Mouse (Mus musculus): ENCODE measurements around the gene Fam173b.

The Fam173b gene

GRCm38 (mm10) chr15:31634582-31634981 lies 32.9 kb downstream of the Fam173b start:
- DNase-seq (ENCODE audit: low spot score) = no peak

DNA sequence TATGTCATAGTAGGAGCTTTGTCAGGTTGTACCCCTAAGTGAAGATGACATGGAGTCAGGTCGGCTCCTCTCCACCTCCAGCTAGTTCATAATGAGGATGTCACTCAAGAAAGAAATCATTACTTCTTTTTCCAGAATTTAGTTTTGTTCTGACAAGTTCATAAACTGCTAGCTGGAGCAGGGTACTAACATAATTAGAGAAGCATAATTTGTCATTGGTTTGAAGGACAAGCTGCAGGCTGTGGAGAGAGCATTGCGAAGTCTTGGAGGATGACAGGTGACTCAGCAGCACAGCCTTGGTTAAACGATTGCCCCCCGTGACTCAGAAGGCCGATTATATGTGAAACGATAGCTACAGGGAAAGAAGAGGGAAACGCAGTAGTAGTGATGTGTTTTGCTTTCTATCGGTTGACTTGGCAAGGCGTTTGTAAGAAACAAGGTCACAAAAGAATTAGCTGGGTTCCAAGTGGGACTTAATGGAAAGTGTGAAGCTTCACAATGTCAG lies 34.5 kb downstream of the Fam173b start:
- no peak for DNase-seq (ENCODE audit: low spot score)

GRCm38 (mm10) chr15:31647225-31647624 lies 45.6 kb downstream of the Fam173b start:
- no peak for DNase-seq (ENCODE audit: low spot score)

- DNase-seq (ENCODE audit: low spot score) = no peak
These were observed 46.4 kb downstream of the Fam173b start for GRCm38 (mm10) chr15:31647851-31648569.

DNA sequence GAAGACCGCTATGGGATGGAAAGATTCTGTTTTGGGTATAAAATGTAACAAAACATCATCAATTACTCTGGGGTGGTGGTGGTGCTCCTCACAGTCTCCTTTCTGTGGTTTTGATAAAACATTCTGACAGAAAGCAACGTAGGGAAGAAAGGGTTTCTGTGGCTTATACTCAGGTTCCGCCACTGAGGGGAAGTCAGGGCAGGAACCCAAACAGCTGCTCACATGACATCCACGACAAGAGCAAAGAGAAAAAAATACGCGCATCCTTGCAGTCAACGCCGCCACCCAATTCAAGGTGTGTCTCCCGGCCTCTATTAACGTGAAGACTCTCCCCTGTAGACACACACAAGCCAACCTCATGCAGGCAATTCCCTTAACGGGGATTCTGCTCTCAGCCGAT lies 48.0 kb downstream of the Fam173b start:
- DNase-seq (ENCODE audit: low spot score) = no peak

GRCm38 (mm10) chr15:31650821-31651220 lies 49.2 kb downstream of the Fam173b start:
- DNase-seq (ENCODE audit: low spot score) = no peak

- no peak for DNase-seq (ENCODE audit: low spot score)
These were observed 58.6 kb downstream of the Fam173b start for GRCm38 (mm10) chr15:31660133-31660795.

- no peak for DNase-seq (ENCODE audit: low spot score)
These were observed 59.2 kb downstream of the Fam173b start for GRCm38 (mm10) chr15:31660844-31661243.

GRCm38 (mm10) chr15:31661802-31662201 lies 60.1 kb downstream of the Fam173b start:
- DNase-seq (ENCODE audit: low spot score) = no peak

- no peak for DNase-seq (ENCODE audit: low spot score)
These were observed 61.4 kb downstream of the Fam173b start for GRCm38 (mm10) chr15:31663074-31663473.
